Mouse (Mus musculus): ENCODE results near the gene Olfr741.

Gene Olfr741

GRCm38 (mm10) chr14:50472438-50472837 lies at the start of gene Olfr741:
Gene Olfr741, plus strand, starts transcription at chr14:50472738.
- DNase-seq (ENCODE audit: low spot score in 2 of 2), result no peak

- no peak for DNase-seq (ENCODE audit: low spot score in 2 of 2)
These were observed 27.3 kb upstream of the Olfr741 start, which contains the start of gene Olfr740 for GRCm38 (mm10) chr14:50445245-50445644. Gene Olfr740, plus strand, starts transcription at chr14:50445545.

- no peak for DNase-seq (ENCODE audit: low spot score in 2 of 2)
These were observed 5.9 kb downstream of the Olfr741 start for GRCm38 (mm10) chr14:50478406-50478805.

- no peak for DNase-seq (ENCODE audit: low spot score in 2 of 2)
These were observed 30.8 kb downstream of the Olfr741 start, which contains the start of gene Olfr742 for GRCm38 (mm10) chr14:50503300-50503699. Gene Olfr742, plus strand, starts transcription at chr14:50503600.

GRCm38 (mm10) chr14:50521539-50521938 lies 49.0 kb downstream of the Olfr741 start, which contains the start of gene Olfr743:
Gene Olfr743, plus strand, starts transcription at chr14:50521839.
- no peak for DNase-seq (ENCODE audit: low spot score in 2 of 2)

All from spleen, postnatal 14 days (tissue).